Comparison of ENCODE assay signal across 27 mouse cellular contexts in the genomic region with DNA sequence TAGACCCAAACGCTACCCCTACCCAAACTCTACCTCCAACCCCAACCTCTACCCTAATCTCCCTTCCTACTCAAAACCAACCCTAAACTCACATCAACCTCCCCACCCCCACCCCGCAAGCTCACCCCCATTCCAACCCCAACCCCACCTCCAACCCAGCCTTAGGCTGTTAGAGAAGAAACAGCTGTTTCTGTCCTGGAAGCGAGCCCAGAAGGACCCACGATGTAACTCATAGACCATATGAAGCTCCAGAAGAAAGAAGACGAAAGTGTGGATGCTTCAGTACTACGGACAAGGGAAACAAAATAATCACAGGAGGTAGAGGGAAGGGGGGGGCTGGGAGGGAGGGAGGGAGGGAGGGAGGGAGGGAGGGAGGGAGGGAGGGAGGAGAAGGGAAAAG. TPM values are rescaled to one million over a fixed set of nuclear protein-coding genes. Genes with fewer than 3 reads are reported as not detected.
DNase-seq lines count a peak whose midpoint lies in the region; ATAC-seq and TF ChIP-seq lines count a peak whose summit lies in the region.
"Had no signal": no experiment of that assay in that cellular context is flagged by ENCODE, and none has a peak within 500 bp of the region (broad histone marks: within the 10 kb centered on the region; RNA-seq: fewer than 3 reads in every experiment).

No protein-coding gene starts in this region.

- no peak overlapping the region for H3K9ac ChIP-seq in lung, postnatal 0 days (replicated peaks; ENCODE audit: low read depth)
- no peak overlapping the region for H3K9ac ChIP-seq in stomach, postnatal 0 days (ENCODE audit: low read length)
- H3K9ac ChIP-seq: heart, embryonic 13.5 days; hindbrain, embryonic 14.5 days; limb, embryonic 12.5 days; liver, embryonic 14.5 days; neural tube, embryonic 13.5 days had no signal

- H3K4me2 ChIP-seq in lung, postnatal 0 days (replicated peaks; ENCODE audit: low read depth, low read length) = no peak overlapping the region
- H3K4me2 ChIP-seq in stomach, postnatal 0 days (replicated peaks; ENCODE audit: low read depth) = no peak overlapping the region
- H3K4me2 ChIP-seq: heart, embryonic 13.5 days; hindbrain, embryonic 14.5 days; limb, embryonic 12.5 days; neural tube, embryonic 13.5 days had no signal

- H3K27me3 ChIP-seq in lung, postnatal 0 days (replicated peaks; ENCODE audit: insufficient read depth, low read length) = no peaks in the 10 kb centered on the region
- no peaks in the 10 kb centered on the region for H3K27me3 ChIP-seq in stomach, postnatal 0 days (ENCODE audit: control insufficient read depth, insufficient read depth, low read length)
- H3K27me3 ChIP-seq: limb, embryonic 12.5 days; neural tube, embryonic 13.5 days had no signal

- peak; percentile 49; the same call in 1 of the 2 replicates for ATAC-seq in lung, postnatal 0 days
- peak; percentile 49; the same call in 1 of the 2 replicates for ATAC-seq in stomach, postnatal 0 days (ENCODE audit: low FRiP score, low TSS enrichment)
- ATAC-seq: CD4-positive, CD25-positive, alpha-beta regulatory T cell, adult 4 months; forebrain, embryonic 16.5 days; inflammation-experienced regulatory T-cells, adult 6 months; midbrain, embryonic 16.5 days had no signal

- TF ChIP-seq POLR2A in lung, adult 2 months (IDR thresholded peaks at IDR 0.05; ENCODE audit: borderline replicate concordance, extremely low read depth, low read depth, low read length) = no peak

- DNase-seq in heart, postnatal 4 days = peak; percentile 7
- DNase-seq in heart, adult 9 months (ENCODE audit: low spot score in 2 of 2) = no peak
- DNase-seq in kidney, postnatal 14 days = peak; percentile 5
- no peak for DNase-seq in kidney, postnatal 36 days
- DNase-seq in lung, postnatal 0 days (ENCODE audit: low spot score) = peak; percentile 15
- DNase-seq in lung, adult 2 months = no peak
- DNase-seq in stomach, postnatal 0 days (ENCODE audit: low spot score) = no peak
- no peak for DNase-seq in frontal cortex, postnatal 10 days (ENCODE audit: low spot score in 2 of 2)
- DNase-seq: adrenal gland, postnatal 14 days; cerebellum, adult 9-10 months; gastrocnemius, postnatal 25 days; heart, adult 18-20 months; heart, postnatal 36 days; thymus, adult 18-20 months; thymus, postnatal 36 days had no signal

- no peak overlapping the region for H3K27ac ChIP-seq in lung, postnatal 0 days (ENCODE audit: low read length)
- no peak overlapping the region for H3K27ac ChIP-seq in stomach, postnatal 0 days (replicated peaks)
- H3K27ac ChIP-seq: forebrain, embryonic 10.5 days; heart, embryonic 13.5 days; hindbrain, embryonic 14.5 days; limb, embryonic 12.5 days; liver, embryonic 14.5 days; midbrain, embryonic 10.5 days; neural tube, embryonic 13.5 days had no signal

- no peak for TF ChIP-seq CTCF in lung, postnatal 0 days (IDR thresholded peaks at IDR 0.05)
- TF ChIP-seq CTCF in lung, adult 2 months (IDR thresholded peaks at IDR 0.05; ENCODE audit: insufficient read depth, low read length) = no peak
- TF ChIP-seq CTCF in stomach, postnatal 0 days (IDR thresholded peaks at IDR 0.05; ENCODE audit: low read depth) = no peak

- H3K4me3 ChIP-seq in lung, postnatal 0 days (ENCODE audit: low read depth, low read length) = no peak overlapping the region
- H3K4me3 ChIP-seq in lung, adult 2 months (replicated peaks; ENCODE audit: extremely low read depth, low read depth, low read length) = no peak overlapping the region
- H3K4me3 ChIP-seq in stomach, postnatal 0 days (ENCODE audit: low read depth, low read length) = no peak overlapping the region
- H3K4me3 ChIP-seq: forebrain, embryonic 10.5 days; heart, embryonic 13.5 days; limb, embryonic 12.5 days; midbrain, embryonic 10.5 days; myocyte; neural tube, embryonic 13.5 days had no signal

- H3K9me3 ChIP-seq in lung, postnatal 0 days (ENCODE audit: low read length) = no peaks in the 10 kb centered on the region
- H3K9me3 ChIP-seq in stomach, postnatal 0 days (ENCODE audit: control insufficient read depth, low read length) = no peaks in the 10 kb centered on the region
- H3K9me3 ChIP-seq: forebrain, embryonic 10.5 days; heart, embryonic 13.5 days; limb, embryonic 12.5 days; midbrain, embryonic 10.5 days; neural tube, embryonic 13.5 days had no signal

- 59% methylated on average over 6 of the region's 6 CpGs for WGBS in lung, postnatal 0 days
- WGBS in lung, adult 2 months = 53% methylated on average over 6 of the region's 6 CpGs
- 40% methylated on average over 5 of the region's 6 CpGs for WGBS in stomach, postnatal 0 days

- no peaks in the 10 kb centered on the region for H3K4me1 ChIP-seq in lung, postnatal 0 days (ENCODE audit: insufficient read depth, low read depth, low read length)
- no peaks in the 10 kb centered on the region for H3K4me1 ChIP-seq in lung, adult 2 months (ENCODE audit: control insufficient read depth, insufficient read depth, low read length)
- H3K4me1 ChIP-seq in stomach, postnatal 0 days (replicated peaks; ENCODE audit: control insufficient read depth, insufficient read depth) = no peaks in the 10 kb centered on the region
- H3K4me1 ChIP-seq: forebrain, embryonic 10.5 days; heart, embryonic 13.5 days; limb, embryonic 12.5 days had no signal

- no peak for TF ChIP-seq EP300 in lung, postnatal 0 days (IDR thresholded peaks at IDR 0.05)
- TF ChIP-seq EP300 in stomach, postnatal 0 days (optimal IDR thresholded peaks at IDR 0.05) = no peak

- H3K36me3 ChIP-seq in lung, postnatal 0 days (ENCODE audit: insufficient read depth, low read length) = no peaks in the 10 kb centered on the region
- no peaks in the 10 kb centered on the region for H3K36me3 ChIP-seq in stomach, postnatal 0 days (ENCODE audit: control insufficient read depth, insufficient read depth, low read length)
- H3K36me3 ChIP-seq: forebrain, embryonic 10.5 days; heart, embryonic 13.5 days; limb, embryonic 12.5 days; midbrain, embryonic 10.5 days; neural tube, embryonic 13.5 days had no signal

RNA-seq across cellular contexts. Expression of a gene that starts 58.4 kb away (rescaled TPM):
- 1 to 10 TPM; 6.0 to 6.3 TPM for total RNA-seq in heart, postnatal 4 days (2021)
- polyA plus RNA-seq in lung, postnatal 0 days (2015; fragmentation: Nextera tagmentation; extraction: Ambion mirVana) = 9.2 and 11.3 TPM in 2 replicates
- 5.4 and 5.9 TPM in 2 replicates for polyA plus RNA-seq in lung, adult 2 months (2012; rRNA removed)
- polyA plus RNA-seq in stomach, postnatal 0 days (2015; fragmentation: Nextera tagmentation; extraction: Ambion mirVana) = 3.3 and 3.4 TPM in 2 replicates
- total RNA-seq: heart, adult 18-20 months had no signal
- polyA plus RNA-seq: inflammation-experienced regulatory T-cells, adult 6 months had no signal

Comparison
In these comparisons a context has a peak if more than half of its experiments do, and no peak if none do; other contexts are left out.
1. DNase-seq: peak in heart, postnatal 4 days (single experiment), kidney, postnatal 14 days (single experiment) and lung, postnatal 0 days (single experiment); none in heart, adult 9 months (0 of 2), kidney, postnatal 36 days (0 of 2), lung, adult 2 months (single experiment), stomach, postnatal 0 days (single experiment) and frontal cortex, postnatal 10 days (0 of 2).